Mouse (Mus musculus): Measurements from ENCODE around the gene Coro2a.
"Not testable (repeated sequence)": the region's sequence is repeated elsewhere in the genome, so short reads cannot be mapped to it uniquely, and the experiment has no call there.

Gene Coro2a

GRCm38 (mm10) chr4:46582024-46582423 lies 20.0 kb downstream of the Coro2a start:
- not testable (repeated sequence) for DNase-seq

- DNase-seq: not testable (repeated sequence)
These were observed 20.4 kb downstream of the Coro2a start for GRCm38 (mm10) chr4:46581577-46581976.

GRCm38 (mm10) chr4:46580799-46581243 lies 21.2 kb downstream of the Coro2a start:
- DNase-seq: not testable (repeated sequence)

- not testable (repeated sequence) for DNase-seq
These were observed 23.1 kb downstream of the Coro2a start for GRCm38 (mm10) chr4:46578796-46579346.

GRCm38 (mm10) chr4:46578228-46578627 lies 23.8 kb downstream of the Coro2a start:
- DNase-seq: no peak

- DNase-seq: not testable (repeated sequence)
These were observed 26.3 kb downstream of the Coro2a start for GRCm38 (mm10) chr4:46575509-46576284.

- DNase-seq: no peak
These were observed 27.2 kb downstream of the Coro2a start for GRCm38 (mm10) chr4:46574841-46575240.

GRCm38 (mm10) chr4:46574024-46574753 lies 27.8 kb downstream of the Coro2a start:
- DNase-seq: no peak

- no peak for DNase-seq
These were observed 29.4 kb downstream of the Coro2a start for GRCm38 (mm10) chr4:46572616-46573015.

- no peak for DNase-seq
These were observed 30.3 kb downstream of the Coro2a start for GRCm38 (mm10) chr4:46571744-46572143.

GRCm38 (mm10) chr4:46569671-46570070 lies 32.3 kb downstream of the Coro2a start:
- DNase-seq: peak in 1 of 2 experiments; percentile 21

- DNase-seq: no peak
These were observed 33.8 kb downstream of the Coro2a start for GRCm38 (mm10) chr4:46568169-46568568.

- no peak for DNase-seq
These were observed 34.9 kb downstream of the Coro2a start for GRCm38 (mm10) chr4:46566931-46567671.

GRCm38 (mm10) chr4:46565393-46565955 lies 36.5 kb downstream of the Coro2a start:
- DNase-seq: no peak

- no peak for DNase-seq
These were observed 37.8 kb downstream of the Coro2a start for GRCm38 (mm10) chr4:46564247-46564646.

GRCm38 (mm10) chr4:46563847-46564246 lies 38.2 kb downstream of the Coro2a start:
- peak; percentile 46 to 53 for DNase-seq

- no peak for DNase-seq
These were observed 39.2 kb downstream of the Coro2a start for GRCm38 (mm10) chr4:46562841-46563240.

GRCm38 (mm10) chr4:46562037-46562436 lies 40.0 kb downstream of the Coro2a start:
- no peak for DNase-seq

- no peak for DNase-seq
These were observed 41.8 kb downstream of the Coro2a start for GRCm38 (mm10) chr4:46560069-46560705.

GRCm38 (mm10) chr4:46558672-46559667 lies 43.0 kb downstream of the Coro2a start:
- no peak for DNase-seq

- no peak for DNase-seq
These were observed 45.1 kb downstream of the Coro2a start for GRCm38 (mm10) chr4:46556933-46557332.

All from kidney, postnatal 4 days (tissue).